In genomic region chr5:134832896-134833295, GRCm38 (mm10) we compare ENCODE assay signal across 21 mouse cellular contexts.
"Had no signal": no experiment of that assay in that cellular context is flagged by ENCODE, and none has a peak within 500 bp of the region (broad histone marks: within the 10 kb centered on the region; RNA-seq: fewer than 3 reads in every experiment).

No protein-coding gene starts in this region.

- H3K27me3 ChIP-seq: limb, embryonic 12.5 days; limb, embryonic 15.5 days; midbrain, embryonic 12.5 days had no signal

- ATAC-seq: liver, postnatal 0 days; lung, postnatal 0 days; midbrain, embryonic 16.5 days had no signal

- DNase-seq: kidney, postnatal 25 days; layer of hippocampus, adult 9-11 months; liver, postnatal 0 days; lung, embryonic 14.5 days; right cerebral cortex, adult 18-20 months; right cerebral cortex, postnatal 14 days; right cerebral cortex, postnatal 4 days; thymus, adult 2 months; thymus, postnatal 14 days; thymus, postnatal 4 days had no signal

- H3K4me3 ChIP-seq: layer of hippocampus, adult 2 months; limb, embryonic 12.5 days; limb, embryonic 15.5 days; midbrain, embryonic 12.5 days had no signal

- H3K27ac ChIP-seq: kidney, postnatal 0 days; layer of hippocampus, adult 2 months; limb, embryonic 12.5 days; limb, embryonic 15.5 days; liver, embryonic 14.5 days; macrophage; midbrain, embryonic 12.5 days; stomach, postnatal 0 days had no signal

- H3K9me3 ChIP-seq: limb, embryonic 12.5 days; limb, embryonic 15.5 days; midbrain, embryonic 12.5 days had no signal

- H3K9ac ChIP-seq: limb, embryonic 12.5 days; limb, embryonic 15.5 days; liver, embryonic 14.5 days; liver, postnatal 0 days; lung, embryonic 14.5 days; midbrain, embryonic 12.5 days had no signal

- H3K36me3 ChIP-seq: limb, embryonic 12.5 days; limb, embryonic 15.5 days; midbrain, embryonic 12.5 days had no signal

- H3K4me1 ChIP-seq: limb, embryonic 12.5 days; limb, embryonic 15.5 days; midbrain, embryonic 12.5 days had no signal

- H3K4me2 ChIP-seq: limb, embryonic 12.5 days; limb, embryonic 15.5 days; liver, embryonic 11.5 days; lung, embryonic 14.5 days; midbrain, embryonic 12.5 days had no signal
